Mouse (Mus musculus): ENCODE measurements at regions not wholly inside any gene's neighbourhood (a gene's known extent, or its start where the extent isn't known, plus 50 kb on each side); places are given as distances from the start of the nearest gene placed in this dataset.

- DNase-seq = no peak
Observed at GRCm38 (mm10) chr7:116882268-116882964, 378.2 kb downstream of the Nucb2 start.

GRCm38 (mm10) chr7:116893846-116894245, 389.7 kb downstream of the Nucb2 start:
- DNase-seq = no peak

- DNase-seq = no peak
Observed at GRCm38 (mm10) chr7:116915797-116916196, 411.6 kb downstream of the Nucb2 start.

GRCm38 (mm10) chr7:116917921-116918670, 413.9 kb downstream of the Nucb2 start:
- DNase-seq = no peak

- no peak for DNase-seq
Observed at GRCm38 (mm10) chr7:116946448-116946847, 434.3 kb upstream of the Xylt1 start.

- peak; percentile 34 for DNase-seq
Observed at GRCm38 (mm10) chr7:116959196-116959895, 421.4 kb upstream of the Xylt1 start.

- peak; percentile 47 for DNase-seq
Observed at GRCm38 (mm10) chr7:116963839-116964238, 416.9 kb upstream of the Xylt1 start.

- no peak for DNase-seq
Observed at GRCm38 (mm10) chr7:116991351-116991750, 389.4 kb upstream of the Xylt1 start.

- DNase-seq = no peak
Observed at GRCm38 (mm10) chr7:116992166-116992565, 388.6 kb upstream of the Xylt1 start.

- no peak for DNase-seq
Observed at GRCm38 (mm10) chr7:116995770-116996169, 385.0 kb upstream of the Xylt1 start.

GRCm38 (mm10) chr7:117003167-117003566, 377.6 kb upstream of the Xylt1 start:
- no peak for DNase-seq

GRCm38 (mm10) chr7:117018349-117018748, 362.4 kb upstream of the Xylt1 start:
- peak; percentile 20 for DNase-seq

GRCm38 (mm10) chr7:117021716-117022115, 359.1 kb upstream of the Xylt1 start:
- DNase-seq = no peak

- peak; percentile 10 for DNase-seq
Observed at GRCm38 (mm10) chr7:117044926-117045325, 335.9 kb upstream of the Xylt1 start.

GRCm38 (mm10) chr7:117049249-117049648, 331.5 kb upstream of the Xylt1 start:
- no peak for DNase-seq

GRCm38 (mm10) chr7:117065771-117066170, 315.0 kb upstream of the Xylt1 start:
- DNase-seq = no peak

GRCm38 (mm10) chr7:117090911-117091550, 289.7 kb upstream of the Xylt1 start:
- peak; percentile 40 for DNase-seq

GRCm38 (mm10) chr7:117092860-117093259, 287.9 kb upstream of the Xylt1 start:
- DNase-seq = no peak

GRCm38 (mm10) chr7:117097618-117098017, 283.2 kb upstream of the Xylt1 start:
- no peak for DNase-seq

GRCm38 (mm10) chr7:117099041-117099440, 281.7 kb upstream of the Xylt1 start:
- DNase-seq = no peak

GRCm38 (mm10) chr7:117103035-117103434, 277.7 kb upstream of the Xylt1 start:
- DNase-seq = no peak

GRCm38 (mm10) chr7:117106691-117107191, 274.0 kb upstream of the Xylt1 start:
- peak; percentile 80 for DNase-seq

GRCm38 (mm10) chr7:117108391-117108790, 272.4 kb upstream of the Xylt1 start:
- peak; percentile 75 for DNase-seq

Measured in right cerebral cortex, postnatal 25 days (tissue).